Mouse (Mus musculus) limb, embryonic 15.5 days (tissue): Measurements from ENCODE around the gene Car11. TPM values are rescaled to one million over a fixed set of nuclear protein-coding genes. Genes with fewer than 3 reads are reported as not detected.
A peak's percentile ranks its signal among the peaks of the same experiment; 100 is the strongest.

Source experiments
- ATAC-seq: fragments of 200-750 bp; cut with Nextera tagmentation; 2 replicates; pipeline ENCODE4 v1.8.0; 2017; ENCODE audit warnings: low read depth, moderate TSS enrichment; ENCODE audit not compliant: insufficient number of reproducible peaks, low FRiP score, low TSS enrichment
- H3K27ac ChIP-seq: fragments of 300-500 bp; sonication (generic); 2 replicates; pipeline ENCODE4 v1.5.1; 2015; ENCODE audit warnings: moderate library complexity, mild to moderate bottlenecking, inconsistent platforms
- H3K27me3 ChIP-seq: fragments of 300-500 bp; sonication (generic); 2 replicates; pipeline ENCODE4 v1.6.1; 2015; ENCODE audit warnings: inconsistent platforms
- H3K36me3 ChIP-seq: fragments of 300-500 bp; sonication (generic); 2 replicates; pipeline ENCODE4 v1.6.1; 2015; ENCODE audit warnings: inconsistent platforms
- H3K4me1 ChIP-seq: fragments of 300-500 bp; sonication (generic); 2 replicates; pipeline ENCODE4 v1.6.1; 2015; ENCODE audit warnings: inconsistent platforms
- H3K4me2 ChIP-seq: fragments of 300-500 bp; sonication (generic); 2 replicates; pipeline ENCODE4 v1.6.1; 2015; ENCODE audit warnings: mild to moderate bottlenecking, inconsistent platforms
- H3K4me3 ChIP-seq: fragments of 300-500 bp; sonication (generic); 2 replicates; pipeline ENCODE4 v1.5.1; 2015; ENCODE audit warnings: mild to moderate bottlenecking, inconsistent platforms
- H3K9ac ChIP-seq: fragments of 300-500 bp; sonication (generic); 2 replicates; pipeline ENCODE4 v1.6.1; 2015; ENCODE audit warnings: inconsistent platforms
- H3K9me3 ChIP-seq: fragments of 300-500 bp; sonication (generic); 2 replicates; pipeline ENCODE4 v1.6.1; 2016; ENCODE audit warnings: inconsistent platforms
- WGBS: fragments of 180-500 bp; shearing (Covaris S2); methylation state at CpG from one replicate; pipeline ENCODE4 v1.1.7; 2015; 5-methylcytosine and 5-hydroxymethylcytosine counted together
- polyA plus RNA-seq: library from polyadenylated mRNA; unstranded; fragments of >200 nt; fragmentation: Nextera tagmentation; extraction: Ambion mirVana; gene quantifications from 2 replicates; pipeline ENCODE4 v1.2.1, GENCODE M21; 2015

Gene Car11
- polyA plus RNA-seq, 1 experiment from 2014 or later: 13.7 TPM

GRCm38 (mm10) chr7:45706721-45707241, 7.1 kb downstream of the Car11 start:
- H3K4me2 ChIP-seq: peak overlapping the region; percentile 98
- H3K9me3 ChIP-seq: no peaks in the 10 kb centered on the region
- ATAC-seq: no peak
- H3K36me3 ChIP-seq: peaks cover 25% of the 10 kb centered on the region
- peak overlapping the region; percentile 75 for H3K9ac ChIP-seq
- WGBS: 1% methylated on average over 39 of the region's 45 CpGs
- peaks cover 48% of the 10 kb centered on the region for H3K4me1 ChIP-seq
- H3K27ac ChIP-seq: peak overlapping the region; percentile 91
- no peaks in the 10 kb centered on the region for H3K27me3 ChIP-seq
- H3K4me3 ChIP-seq: peak overlapping the region; percentile 63

GRCm38 (mm10) chr7:45707375-45707967, 7.8 kb downstream of the Car11 start:
- Histone ChIP-seq H3K27ac (peak overlapping the region; percentile 91), H3K27me3 (no peaks in the 10 kb centered on the region), H3K4me3 (peak overlapping the region; percentile 63), H3K4me2 (peak overlapping the region; percentile 98), H3K9me3 (no peaks in the 10 kb centered on the region), H3K4me1 (peaks cover 51% of the 10 kb centered on the region), H3K9ac (no peak overlapping the region), H3K36me3 (peaks cover 32% of the 10 kb centered on the region)
- ATAC-seq: no peak
- under 1% methylated on average over 27 of the region's 27 CpGs for WGBS

- ATAC-seq: no peak
- Histone ChIP-seq H3K4me1 (peaks cover 56% of the 10 kb centered on the region), H3K9ac (no peak overlapping the region), H3K27ac (peak overlapping the region; percentile 91; the same call in 1 of the 2 replicates), H3K9me3 (no peaks in the 10 kb centered on the region), H3K4me2 (peak overlapping the region; percentile 98), H3K36me3 (peaks cover 40% of the 10 kb centered on the region), H3K4me3 (peak overlapping the region; percentile 63; the same call in 1 of the 2 replicates), H3K27me3 (no peaks in the 10 kb centered on the region)
- 24% methylated on average over 13 of the region's 13 CpGs for WGBS
Measured at GRCm38 (mm10) chr7:45708221-45708761, 8.6 kb downstream of the Car11 start.

- no peaks in the 10 kb centered on the region for H3K27me3 ChIP-seq
- H3K9me3 ChIP-seq: no peaks in the 10 kb centered on the region
- 54% methylated on average over 6 of the region's 6 CpGs for WGBS
- H3K27ac ChIP-seq: no peak overlapping the region
- H3K9ac ChIP-seq: no peak overlapping the region
- H3K4me2 ChIP-seq: no peak overlapping the region
- no peak overlapping the region for H3K4me3 ChIP-seq
- H3K4me1 ChIP-seq: peaks cover 55% of the 10 kb centered on the region
- H3K36me3 ChIP-seq: peaks cover 45% of the 10 kb centered on the region
- ATAC-seq: no peak
Measured at GRCm38 (mm10) chr7:45709036-45709435, 9.4 kb downstream of the Car11 start.

- no peak overlapping the region for H3K27ac ChIP-seq
- H3K36me3 ChIP-seq: peaks cover 45% of the 10 kb centered on the region
- no peak overlapping the region for H3K4me2 ChIP-seq
- ATAC-seq: no peak
- peaks cover 61% of the 10 kb centered on the region for H3K4me1 ChIP-seq
- no peaks in the 10 kb centered on the region for H3K9me3 ChIP-seq
- no peak overlapping the region for H3K4me3 ChIP-seq
- WGBS: 81% methylated on average over 14 of the region's 14 CpGs
- no peaks in the 10 kb centered on the region for H3K27me3 ChIP-seq
- H3K9ac ChIP-seq: no peak overlapping the region
Measured at GRCm38 (mm10) chr7:45709677-45710355, 10.2 kb downstream of the Car11 start.

- peaks cover 62% of the 10 kb centered on the region for H3K4me1 ChIP-seq
- no peak overlapping the region for H3K9ac ChIP-seq
- H3K27me3 ChIP-seq: no peaks in the 10 kb centered on the region
- no peaks in the 10 kb centered on the region for H3K9me3 ChIP-seq
- no peak overlapping the region for H3K4me3 ChIP-seq
- H3K36me3 ChIP-seq: peaks cover 45% of the 10 kb centered on the region
- no peak overlapping the region for H3K4me2 ChIP-seq
- no peak for ATAC-seq
- 91% methylated on average over 20 of the region's 20 CpGs for WGBS
- H3K27ac ChIP-seq: no peak overlapping the region
Measured at GRCm38 (mm10) chr7:45710477-45711191, 11.0 kb downstream of the Car11 start.

GRCm38 (mm10) chr7:45711316-45712021, 11.8 kb downstream of the Car11 start:
- WGBS: 88% methylated on average over 24 of the region's 24 CpGs
- Histone ChIP-seq H3K4me1 (peaks cover 62% of the 10 kb centered on the region), H3K27ac (no peak overlapping the region), H3K9me3 (no peaks in the 10 kb centered on the region), H3K4me2 (no peak overlapping the region), H3K36me3 (peaks cover 45% of the 10 kb centered on the region), H3K4me3 (no peak overlapping the region), H3K9ac (no peak overlapping the region), H3K27me3 (no peaks in the 10 kb centered on the region)
- no peak for ATAC-seq

- 81% methylated on average over 21 of the region's 21 CpGs for WGBS
Measured at GRCm38 (mm10) chr7:45712022-45712757, 12.5 kb downstream of the Car11 start.

GRCm38 (mm10) chr7:45713396-45713795, 13.8 kb downstream of the Car11 start:
- no peaks in the 10 kb centered on the region for H3K27me3 ChIP-seq
- no peak overlapping the region for H3K4me2 ChIP-seq
- WGBS: 92% methylated on average over 16 of the region's 16 CpGs
- no peak overlapping the region for H3K27ac ChIP-seq
- H3K36me3 ChIP-seq: peaks cover 45% of the 10 kb centered on the region
- ATAC-seq: no peak
- peaks cover 50% of the 10 kb centered on the region for H3K4me1 ChIP-seq
- H3K9ac ChIP-seq: no peak overlapping the region
- no peak overlapping the region for H3K4me3 ChIP-seq
- no peaks in the 10 kb centered on the region for H3K9me3 ChIP-seq

More at GRCm38 (mm10) chr7:45712022-45712757, 12.5 kb downstream of the Car11 start:
- Histone ChIP-seq H3K4me2 (no peak overlapping the region), H3K27ac (no peak overlapping the region), H3K4me1 (peaks cover 62% of the 10 kb centered on the region), H3K36me3 (peaks cover 45% of the 10 kb centered on the region), H3K27me3 (no peaks in the 10 kb centered on the region), H3K9me3 (no peaks in the 10 kb centered on the region), H3K4me3 (0 out of 2 replicates have a peak overlapping the region, but pooled peaks have one; percentile 7), H3K9ac (no peak overlapping the region)
- no peak for ATAC-seq

- peaks cover 47% of the 10 kb centered on the region for H3K36me3 ChIP-seq
- ATAC-seq: no peak
- H3K4me3 ChIP-seq: peak overlapping the region; percentile 73
- WGBS: 83% methylated on average over 6 of the region's 6 CpGs
- H3K4me1 ChIP-seq: peaks cover 48% of the 10 kb centered on the region
- peak overlapping the region; percentile 90 for H3K4me2 ChIP-seq
- H3K27me3 ChIP-seq: no peaks in the 10 kb centered on the region
- H3K9ac ChIP-seq: no peak overlapping the region; the same call in 1 of the 2 replicates
- no peaks in the 10 kb centered on the region for H3K9me3 ChIP-seq
- H3K27ac ChIP-seq: peak overlapping the region; percentile 77; the same call in 1 of the 2 replicates
Measured at GRCm38 (mm10) chr7:45713881-45714520, 14.4 kb downstream of the Car11 start.
